Mouse (Mus musculus): ENCODE results near the gene Rbm4b.
"Not testable (repeated sequence)": the region's sequence is repeated elsewhere in the genome, so short reads cannot be mapped to it uniquely, and the experiment has no call there.

Gene Rbm4b

DNA sequence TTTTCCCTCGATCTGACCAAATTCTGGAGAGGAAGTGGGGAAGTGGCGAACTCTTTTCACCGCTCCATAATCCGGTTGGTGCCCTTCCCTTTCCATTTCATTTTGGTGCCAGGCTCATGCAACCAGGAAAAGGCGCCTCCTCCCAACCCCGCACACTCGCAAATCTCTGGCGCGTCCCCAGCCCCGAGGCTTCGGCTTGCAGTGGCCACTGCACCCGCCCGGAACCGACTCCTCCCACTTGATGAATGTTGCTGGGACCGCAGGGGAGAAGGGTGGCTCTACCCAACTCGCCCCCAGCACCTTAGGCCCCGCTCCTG lies 54.4 kb downstream of the Rbm4b start:
- no peak for DNase-seq (ENCODE audit: low spot score in 2 of 2)

DNA sequence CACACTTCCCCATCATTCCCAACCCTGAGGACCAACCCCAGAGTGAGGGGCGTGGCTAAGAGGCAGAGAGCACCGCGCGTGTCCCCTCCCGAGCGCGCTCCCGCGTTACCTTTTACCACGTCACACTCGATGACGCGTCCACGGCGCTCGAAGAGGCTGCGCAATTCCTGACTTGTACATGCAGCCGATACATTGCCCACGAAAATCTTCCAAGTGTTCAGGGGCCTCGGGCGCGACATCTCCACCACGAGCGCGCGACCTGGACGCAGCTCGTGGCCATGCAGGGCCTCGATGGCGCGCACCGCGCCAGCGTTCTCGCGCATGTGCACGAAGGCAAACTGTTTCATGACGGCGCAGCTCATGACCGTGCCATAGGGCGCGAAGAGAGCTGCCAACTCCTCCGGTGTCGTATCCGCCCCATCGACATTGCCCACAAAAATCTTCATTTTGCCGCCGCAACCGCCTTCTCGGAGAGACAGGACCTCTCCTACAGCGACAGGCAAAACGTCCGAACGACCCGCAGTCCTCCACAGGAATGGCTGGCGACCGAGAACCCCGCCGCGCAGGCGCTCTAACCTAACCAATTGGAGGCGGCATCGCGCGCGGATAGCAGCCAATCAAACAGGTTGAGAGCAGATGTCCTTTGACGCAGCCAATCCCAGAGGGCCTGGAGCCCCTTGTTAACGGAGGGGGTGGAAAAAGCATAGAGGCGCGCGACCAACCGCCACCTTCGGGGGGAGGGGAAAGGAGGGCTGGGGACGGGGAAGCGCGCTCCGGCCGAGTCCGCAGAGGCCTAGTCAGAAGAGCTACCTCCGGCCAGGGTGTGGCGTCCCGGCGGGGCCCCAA lies 55.0 kb downstream of the Rbm4b start, which contains the start of the genes Gm21992 and Rbm14:
Gm21992 (minus strand) TSS at position 550 of the 846 bp plus-strand sequence.
Rbm14 (minus strand) TSS at position 572 of the 846 bp plus-strand sequence.
- DNase-seq (ENCODE audit: low spot score in 2 of 2) = peak; percentile 98

- no peak for DNase-seq (ENCODE audit: low spot score in 2 of 2)
These were observed 55.6 kb downstream of the Rbm4b start for GRCm38 (mm10) chr19:4811909-4812242.

DNA sequence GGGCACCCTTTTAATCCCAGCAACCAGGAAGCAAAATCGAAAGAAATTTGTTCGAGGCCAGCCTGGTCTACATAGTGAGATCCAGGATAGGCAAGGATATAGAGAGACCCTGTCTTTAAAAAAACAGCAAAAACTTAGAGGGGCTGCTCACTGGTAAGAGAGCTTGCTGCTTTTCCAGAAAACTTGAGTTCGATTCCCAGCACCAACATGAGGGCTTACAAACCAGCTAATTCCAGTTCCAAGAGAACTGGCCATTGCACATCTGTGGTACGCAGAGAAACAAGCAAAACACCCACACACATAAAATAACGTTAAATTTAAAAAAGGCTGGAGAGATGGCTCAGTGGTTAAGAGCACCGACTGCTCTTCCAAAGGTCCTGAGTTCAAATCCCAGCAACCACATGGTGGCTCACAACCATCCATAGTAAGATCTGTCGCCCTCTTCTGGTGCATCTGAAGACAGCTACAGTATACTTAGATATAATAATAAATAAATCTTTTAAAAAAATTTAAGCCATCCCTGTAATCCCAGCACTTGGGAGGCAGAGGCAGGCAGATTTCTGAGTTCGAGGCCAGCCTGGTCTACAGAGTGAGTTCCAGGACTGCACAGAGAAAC lies 56.1 kb downstream of the Rbm4b start:
- DNase-seq (ENCODE audit: low spot score in 2 of 2) = not testable (repeated sequence)

DNA sequence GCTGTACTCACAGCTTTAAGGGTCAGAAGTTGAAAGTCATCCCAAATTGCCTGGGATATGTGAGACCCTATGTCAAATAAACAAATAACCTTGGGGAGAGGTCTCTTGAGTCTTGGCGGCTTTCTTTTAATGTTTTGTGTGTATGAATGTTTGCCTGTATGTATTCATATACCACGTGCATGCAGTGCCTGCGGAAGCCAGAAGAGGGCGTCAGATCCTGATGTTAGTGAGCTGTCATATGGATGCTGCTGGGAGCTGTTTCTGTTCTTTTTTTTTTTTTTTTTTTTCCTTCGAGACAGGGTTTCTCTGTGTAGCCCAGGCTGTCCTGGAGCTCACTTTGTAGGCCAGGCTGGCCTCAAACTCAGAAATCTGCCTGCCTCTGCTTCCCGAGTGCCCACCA lies 56.7 kb downstream of the Rbm4b start:
- DNase-seq (ENCODE audit: low spot score in 2 of 2) = no peak
